Mouse (Mus musculus): ENCODE results near the gene AI854703.

DNA sequence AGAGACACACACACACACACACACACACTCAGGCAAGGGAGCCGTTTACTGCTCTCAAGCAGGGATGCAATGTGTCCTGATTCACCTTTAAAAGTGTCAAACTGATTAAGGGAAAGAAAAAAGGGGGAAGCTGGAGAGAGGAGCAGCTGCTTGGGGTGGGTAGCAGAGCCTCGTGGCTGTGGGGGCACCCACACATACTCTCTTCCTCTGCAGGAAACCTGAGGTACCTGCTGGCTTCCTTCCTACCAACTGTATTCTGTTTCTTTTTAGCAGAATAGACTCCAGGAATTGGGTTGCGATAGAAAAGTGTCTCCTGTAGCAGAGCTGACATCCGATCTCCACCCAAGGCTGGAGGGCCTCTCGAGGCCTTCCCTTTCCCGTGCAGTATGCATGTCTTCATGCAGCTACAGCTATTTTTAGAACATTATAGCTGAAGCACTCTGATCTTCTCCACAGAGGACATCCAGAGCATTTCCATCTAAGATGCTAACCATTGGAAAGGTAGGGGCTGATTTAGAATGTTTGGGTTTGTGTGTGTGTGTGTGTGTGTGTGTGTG lies 37.3 kb upstream of the AI854703 start, which contains the start of gene Gm45021:
- TF ChIP-seq HCFC1 (IDR thresholded peaks at IDR 0.05; ENCODE audit: borderline replicate concordance, insufficient read depth, low read length) = no peak
- no peak for TF ChIP-seq CHD2 (IDR thresholded peaks at IDR 0.05; ENCODE audit: low read depth, low read length)
- no peak for TF ChIP-seq ZC3H11A (IDR thresholded peaks at IDR 0.05; ENCODE audit: borderline replicate concordance, low read depth, low read length)
- no peak for TF ChIP-seq MAFK (IDR thresholded peaks at IDR 0.05; ENCODE audit: insufficient read depth, low read depth, low read length)
- no peak for TF ChIP-seq ZNF384 (IDR thresholded peaks at IDR 0.05; ENCODE audit: low read depth, low read length)
